Mouse (Mus musculus): ENCODE measurements around the gene Fam228b.
"Not testable (repeated sequence)": the region's sequence is repeated elsewhere in the genome, so short reads cannot be mapped to it uniquely, and the experiment has no call there.

DNA sequence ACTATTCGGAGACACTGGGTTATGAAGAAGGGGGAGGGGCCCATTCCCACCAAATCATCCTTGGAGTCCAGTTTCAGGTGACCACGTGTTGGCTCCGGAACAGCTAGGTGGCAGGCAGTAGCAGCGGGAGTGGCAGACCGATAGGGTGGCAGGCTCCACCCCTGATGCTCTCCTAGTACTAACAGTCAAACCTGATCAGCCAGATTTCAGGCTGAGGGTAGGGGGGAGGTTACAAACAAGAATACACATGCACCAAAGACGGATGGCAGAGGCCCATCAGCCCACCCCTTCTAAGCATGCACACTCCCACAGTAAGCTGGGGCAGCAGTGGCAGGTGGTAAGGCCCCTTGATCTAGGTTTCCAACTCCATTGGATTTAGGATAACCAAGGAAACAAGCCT, 28.4 kb upstream of the Fam228b start:
- not testable (repeated sequence) for TF ChIP-seq CTCF, POLR2A (IDR thresholded peaks at IDR 0.05; ENCODE audit: insufficient read depth, low read depth, low read length)

Measured in olfactory bulb, adult 2 months (tissue).